Mouse (Mus musculus) monocyte, adult 5-6 weeks (primary cell): ENCODE data around the gene H2-Q7. TPM values are rescaled to one million over a fixed set of nuclear protein-coding genes. Genes with fewer than 3 reads are reported as not detected.
A peak's percentile ranks its signal among the peaks of the same experiment; 100 is the strongest.
"Not testable (repeated sequence)": the region's sequence is repeated elsewhere in the genome, so short reads cannot be mapped to it uniquely, and the experiment has no call there.

Source experiments
- ATAC-seq: fragments of 153-309, 156-312 bp; replicated peaks from 2 replicates; pipeline ENCODE4 v1.8.0; 2017; ENCODE audit warnings: mild to moderate bottlenecking; ENCODE audit not compliant: low TSS enrichment, insufficient number of reproducible peaks, severe bottlenecking, poor library complexity, low FRiP score
- total RNA-seq: library from RNA; stranded (forward); fragments of 200-1000, 200-491, 200-594 nt; gene quantifications from 3 replicates; pipeline ENCODE4 v1.2.3, GENCODE M21; 2017

H2-Q7 gene
- total RNA-seq, result 209 to 404 TPM (median 224 TPM) in 3 replicates

GRCm38 (mm10) chr17:35438885-35439284, at the start of gene H2-Q7:
Gene H2-Q7 (plus strand): TSS chr17:35439155.
- peak; percentile 94 for ATAC-seq

GRCm38 (mm10) chr17:35389796-35390195, 49.2 kb upstream of the H2-Q7 start:
- ATAC-seq, result not testable (repeated sequence)

DNA sequence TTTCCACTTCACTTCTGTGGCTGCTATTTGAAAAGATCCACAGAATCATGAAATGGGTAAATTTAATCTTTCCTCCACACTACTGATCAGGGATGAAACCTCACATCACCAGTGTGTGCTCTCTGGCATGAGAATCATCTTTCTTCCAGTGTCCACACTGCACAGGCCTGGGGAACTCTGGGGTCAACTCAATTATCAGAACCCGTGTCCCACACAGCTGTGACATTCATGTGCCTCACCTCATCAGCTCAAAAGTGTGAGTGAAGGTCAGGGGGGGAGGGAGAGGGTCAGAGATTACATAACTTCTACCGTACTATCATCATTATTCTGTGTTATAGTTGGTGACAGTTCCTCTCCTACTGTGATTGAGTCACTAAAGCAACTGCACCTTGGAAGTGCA, 46.3 kb upstream of the H2-Q7 start:
- ATAC-seq, result not testable (repeated sequence)

DNA sequence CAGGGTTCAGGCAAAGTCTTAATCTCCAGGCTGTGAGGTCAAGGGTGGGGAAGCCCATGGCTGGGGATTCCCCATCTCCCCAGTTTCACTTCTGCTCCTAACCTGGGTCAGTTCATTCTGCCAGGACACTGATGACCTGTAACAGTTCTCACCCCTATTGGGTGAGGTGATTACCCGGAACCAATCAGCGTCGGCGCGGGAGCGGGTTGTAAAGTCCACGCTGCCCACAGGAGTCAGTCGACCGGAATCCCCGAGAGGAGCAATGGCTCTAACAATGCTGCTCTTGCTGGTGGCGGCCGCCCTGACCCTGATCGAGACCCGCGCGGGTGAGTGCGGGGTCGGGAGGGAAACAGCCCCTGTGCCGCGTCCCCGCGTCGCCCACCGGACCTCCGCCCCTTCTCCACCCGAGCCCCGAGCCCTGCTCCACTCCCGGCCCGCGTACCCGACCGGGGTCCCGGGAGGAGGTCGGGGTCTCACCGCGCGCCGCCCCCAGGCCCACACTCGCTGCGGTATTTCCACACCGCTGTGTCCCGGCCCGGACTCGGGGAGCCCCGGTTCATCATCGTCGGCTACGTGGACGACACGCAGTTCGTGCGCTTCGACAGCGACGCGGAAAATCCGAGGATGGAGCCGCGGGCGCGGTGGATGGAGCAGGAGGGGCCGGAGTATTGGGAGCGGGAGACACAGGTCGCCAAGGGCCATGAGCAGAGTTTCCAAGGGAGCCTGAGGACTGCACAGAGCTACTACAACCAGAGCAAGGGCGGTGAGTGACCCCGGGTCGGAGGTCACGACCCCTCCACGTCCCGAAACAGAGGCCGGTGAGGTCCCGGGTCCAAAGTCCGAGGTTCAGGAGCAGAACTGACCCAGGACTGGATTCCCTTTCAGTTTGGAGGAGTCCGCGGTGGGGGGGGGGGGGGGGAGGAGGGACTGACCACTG, 44.8 kb upstream of the H2-Q7 start:
- peak; percentile 97 for ATAC-seq

GRCm38 (mm10) chr17:35396956-35397355, 42.0 kb upstream of the H2-Q7 start:
- not testable (repeated sequence) for ATAC-seq

- ATAC-seq, result not testable (repeated sequence)
These were observed 25.9 kb upstream of the H2-Q7 start for GRCm38 (mm10) chr17:35413057-35413456.

DNA sequence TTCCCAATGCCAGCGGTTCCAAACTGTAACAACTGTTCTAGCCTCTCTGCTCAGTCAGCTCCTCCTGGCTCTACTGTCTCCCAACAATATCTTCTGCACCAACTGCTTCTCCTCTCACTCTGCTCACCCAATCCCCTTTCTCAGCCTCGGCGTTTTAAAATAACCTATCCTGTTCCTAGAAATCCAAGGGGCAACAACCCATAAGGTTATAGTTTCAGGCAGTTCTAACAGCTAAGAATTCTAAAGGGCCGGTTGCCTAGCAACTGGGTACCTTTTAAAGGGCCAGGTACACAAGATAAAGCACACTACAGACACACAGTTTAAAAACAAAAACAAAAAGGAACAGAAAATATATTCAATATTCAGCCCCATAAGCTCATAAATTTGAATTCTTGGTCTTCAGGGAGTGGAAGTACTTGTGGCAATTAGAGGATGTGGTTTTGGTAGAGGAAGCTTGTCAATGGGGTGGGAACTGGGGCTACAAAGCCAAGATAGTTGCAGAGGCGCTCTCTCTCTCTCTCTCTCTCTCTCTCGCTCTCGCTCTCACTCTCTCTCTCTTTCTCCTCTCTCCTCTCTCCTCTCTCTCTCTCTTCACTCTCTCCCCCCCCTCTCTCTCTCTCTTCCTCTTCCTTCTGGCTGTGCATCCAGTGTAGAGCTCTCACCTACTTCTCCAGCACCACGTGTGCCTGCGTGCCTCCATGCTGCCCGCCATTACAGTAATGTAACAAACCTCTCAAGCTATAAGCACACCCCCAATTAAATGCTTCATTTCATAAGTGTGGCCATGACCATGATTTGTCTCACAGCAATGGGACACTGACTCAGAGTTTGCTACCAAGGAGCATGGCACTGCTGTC, 23.5 kb upstream of the H2-Q7 start:
- peak; percentile 78 for ATAC-seq

GRCm38 (mm10) chr17:35418772-35419171, 20.2 kb upstream of the H2-Q7 start:
- no peak for ATAC-seq

DNA sequence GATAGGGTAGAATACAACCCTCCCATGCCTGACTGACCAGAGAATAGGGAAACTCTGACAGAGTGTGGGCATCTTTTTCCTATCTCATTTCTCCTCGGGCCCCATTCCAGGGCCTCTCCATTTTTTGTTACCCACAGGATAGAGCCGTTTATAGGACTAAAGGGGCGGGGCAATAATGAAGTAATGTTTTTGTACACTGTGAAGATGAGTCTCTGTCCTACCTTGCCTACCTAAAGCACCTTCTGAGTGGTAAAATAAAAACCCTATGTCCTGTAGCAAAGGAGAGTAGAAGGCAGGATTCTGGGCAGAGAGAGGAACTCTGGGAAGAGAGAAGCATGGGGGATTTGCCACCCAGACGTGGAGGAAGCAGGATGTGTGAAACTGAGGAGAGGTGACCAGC, 19.4 kb upstream of the H2-Q7 start:
- not testable (repeated sequence) for ATAC-seq

- not testable (repeated sequence) for ATAC-seq
These were observed 18.6 kb upstream of the H2-Q7 start for GRCm38 (mm10) chr17:35420206-35420810.

GRCm38 (mm10) chr17:35421331-35421730, 17.6 kb upstream of the H2-Q7 start:
- ATAC-seq, result not testable (repeated sequence)

DNA sequence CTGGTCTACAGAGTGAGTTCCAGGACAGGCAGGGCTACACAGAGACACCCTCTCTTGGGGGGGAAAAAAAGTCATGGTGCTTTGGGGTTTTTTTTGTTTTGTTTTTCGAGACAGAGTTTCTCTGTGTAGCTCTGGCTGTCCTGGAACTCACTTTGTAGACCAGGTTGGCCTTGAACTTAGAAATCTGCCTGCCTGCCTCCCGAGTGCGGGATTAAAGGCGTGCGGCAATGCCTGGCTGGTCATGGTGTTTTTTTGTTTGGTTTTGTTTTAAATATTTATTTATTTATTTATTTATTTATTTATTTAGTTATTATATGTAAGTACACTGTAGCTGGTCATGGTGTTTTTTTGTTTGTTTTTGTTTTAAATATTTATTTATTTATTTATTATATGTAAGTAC, 16.6 kb upstream of the H2-Q7 start:
- ATAC-seq, result not testable (repeated sequence)

- not testable (repeated sequence) for ATAC-seq
These were observed 15.7 kb upstream of the H2-Q7 start for GRCm38 (mm10) chr17:35423131-35423810.

GRCm38 (mm10) chr17:35424106-35424505, 14.8 kb upstream of the H2-Q7 start:
- not testable (repeated sequence) for ATAC-seq

- ATAC-seq, result peak; percentile 93
These were observed 14.1 kb upstream of the H2-Q7 start, which contains the start of gene H2-Q6 for GRCm38 (mm10) chr17:35424624-35425416. Gene H2-Q6 (plus strand): TSS chr17:35424850.

DNA sequence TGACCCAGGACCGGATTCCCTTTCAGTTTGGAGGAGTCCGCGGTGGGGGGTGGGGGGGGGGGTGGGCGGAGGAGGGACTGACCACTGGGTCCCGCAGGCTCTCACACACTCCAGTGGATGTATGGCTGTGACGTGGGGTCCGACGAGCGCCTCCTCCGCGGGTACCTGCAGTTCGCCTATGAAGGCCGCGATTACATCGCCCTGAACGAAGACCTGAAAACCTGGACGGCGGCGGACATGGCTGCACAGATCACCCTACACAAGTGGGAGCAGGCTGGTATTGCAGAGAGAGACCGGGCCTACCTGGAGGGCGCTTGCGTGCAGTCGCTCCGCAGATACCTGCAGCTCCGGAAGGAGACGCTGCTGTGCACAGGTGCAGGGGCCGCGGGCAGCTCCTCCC, 13.5 kb upstream of the H2-Q7 start:
- not testable (repeated sequence) for ATAC-seq

- not testable (repeated sequence) for ATAC-seq
These were observed 10.1 kb upstream of the H2-Q7 start for GRCm38 (mm10) chr17:35428883-35429282.

DNA sequence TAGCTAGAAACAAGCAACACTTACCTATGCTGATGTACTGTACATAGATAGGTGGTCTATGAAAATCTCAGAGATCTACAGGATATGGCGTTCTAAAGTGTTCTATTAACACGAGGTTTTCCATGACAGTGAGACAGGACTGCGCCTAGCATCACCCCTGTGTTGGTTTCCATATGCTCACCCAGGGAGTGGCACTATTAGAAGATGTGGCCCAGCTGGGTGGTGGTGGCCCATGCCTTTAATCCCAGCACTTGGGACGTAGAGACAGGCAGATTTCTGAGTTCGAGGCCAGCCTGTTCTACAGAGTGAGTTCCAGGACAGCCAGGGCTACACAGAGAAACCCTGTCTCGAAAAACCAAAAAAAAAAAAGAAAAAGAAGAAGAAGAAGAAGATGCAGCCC, 8.3 kb upstream of the H2-Q7 start:
- ATAC-seq, result not testable (repeated sequence)
